Mouse (Mus musculus) lung, adult 2 months (tissue): ENCODE measurements around the gene Cdc14b. TPM values are rescaled to one million over a fixed set of nuclear protein-coding genes. Genes with fewer than 3 reads are reported as not detected.
A peak's percentile ranks its signal among the peaks of the same experiment; 100 is the strongest.

Experiments used
- DNase-seq: peaks from one replicate; pipeline ENCODE4 v3.0.0; 2022
- H3K4me1 ChIP-seq: fragments of 200-500 bp; 2 replicates; pipeline ENCODE4 v1.6.1; 2011; ENCODE audit warnings: low read length; ENCODE audit not compliant: control insufficient read depth, insufficient read depth
- H3K4me3 ChIP-seq: fragments of 200-500 bp; replicated peaks from 2 replicates; pipeline ENCODE3; 2011; ENCODE audit warnings: low read depth, mild to moderate bottlenecking, control low read depth, low read length; ENCODE audit errors: extremely low read depth
- CTCF ChIP-seq: fragments of 200-500 bp; IDR thresholded peaks from 2 replicates; pipeline ENCODE4 v1.5.1; 2011; ENCODE audit warnings: mild to moderate bottlenecking, low read length, control low read depth; ENCODE audit not compliant: insufficient read depth
- POLR2A ChIP-seq: fragments of 200-500 bp; IDR thresholded peaks from 2 replicates; pipeline ENCODE4 v1.6.1; 2011; ENCODE audit warnings: low read depth, mild to moderate bottlenecking, control low read depth, low read length, borderline replicate concordance; ENCODE audit errors: extremely low read depth
- WGBS: fragments of 180-500 bp; shearing (Covaris S2); methylation state at CpG from one replicate; pipeline ENCODE4 v1.1.7; 2018; 5-methylcytosine and 5-hydroxymethylcytosine counted together
- polyA plus RNA-seq: library from polyadenylated mRNA; depleted of rRNA; stranded (reverse); fragments of >200 nt; gene quantifications from 2 replicates; pipeline ENCODE4 v1.2.3, GENCODE M21; 2012

Cdc14b gene
- polyA plus RNA-seq, 1 experiment, result 6.6 TPM

GRCm38 (mm10) chr13:64280940-64281339 is 5.8 kb upstream of the Cdc14b start:
- DNase-seq, result no peak
- H3K4me3 ChIP-seq, result no peak overlapping the region
- 79% methylated on average over 5 of the region's 5 CpGs for WGBS
- TF ChIP-seq POLR2A (no peak), CTCF (no peak)
- H3K4me1 ChIP-seq, result no peaks in the 10 kb centered on the region

DNA sequence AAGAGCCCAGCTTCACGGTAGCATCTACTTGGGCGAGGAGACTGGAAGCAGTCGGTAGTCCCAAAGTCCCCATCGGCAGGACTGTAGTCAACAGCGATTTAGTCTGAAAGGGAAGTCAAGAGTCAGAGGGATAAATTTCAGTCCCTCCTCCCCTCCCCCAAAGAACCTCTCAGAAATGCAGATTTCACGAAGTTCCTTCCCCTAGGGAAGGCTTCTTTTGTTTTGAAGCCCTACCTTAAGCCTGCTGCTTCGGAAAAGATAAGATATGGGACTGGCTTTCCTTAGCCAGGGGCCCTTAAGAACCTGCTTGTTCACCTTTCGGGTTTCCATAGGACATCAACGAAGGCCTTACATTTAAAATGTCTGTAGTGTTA is 651 bp upstream of the Cdc14b start:
- Histone ChIP-seq H3K4me1 (peaks cover 4% of the 10 kb centered on the region; the same call in 1 of the 2 replicates), H3K4me3 (no peak overlapping the region)
- 43% methylated on average over 9 of the region's 9 CpGs for WGBS
- TF ChIP-seq POLR2A (no peak), CTCF (no peak)
- DNase-seq, result no peak

DNA sequence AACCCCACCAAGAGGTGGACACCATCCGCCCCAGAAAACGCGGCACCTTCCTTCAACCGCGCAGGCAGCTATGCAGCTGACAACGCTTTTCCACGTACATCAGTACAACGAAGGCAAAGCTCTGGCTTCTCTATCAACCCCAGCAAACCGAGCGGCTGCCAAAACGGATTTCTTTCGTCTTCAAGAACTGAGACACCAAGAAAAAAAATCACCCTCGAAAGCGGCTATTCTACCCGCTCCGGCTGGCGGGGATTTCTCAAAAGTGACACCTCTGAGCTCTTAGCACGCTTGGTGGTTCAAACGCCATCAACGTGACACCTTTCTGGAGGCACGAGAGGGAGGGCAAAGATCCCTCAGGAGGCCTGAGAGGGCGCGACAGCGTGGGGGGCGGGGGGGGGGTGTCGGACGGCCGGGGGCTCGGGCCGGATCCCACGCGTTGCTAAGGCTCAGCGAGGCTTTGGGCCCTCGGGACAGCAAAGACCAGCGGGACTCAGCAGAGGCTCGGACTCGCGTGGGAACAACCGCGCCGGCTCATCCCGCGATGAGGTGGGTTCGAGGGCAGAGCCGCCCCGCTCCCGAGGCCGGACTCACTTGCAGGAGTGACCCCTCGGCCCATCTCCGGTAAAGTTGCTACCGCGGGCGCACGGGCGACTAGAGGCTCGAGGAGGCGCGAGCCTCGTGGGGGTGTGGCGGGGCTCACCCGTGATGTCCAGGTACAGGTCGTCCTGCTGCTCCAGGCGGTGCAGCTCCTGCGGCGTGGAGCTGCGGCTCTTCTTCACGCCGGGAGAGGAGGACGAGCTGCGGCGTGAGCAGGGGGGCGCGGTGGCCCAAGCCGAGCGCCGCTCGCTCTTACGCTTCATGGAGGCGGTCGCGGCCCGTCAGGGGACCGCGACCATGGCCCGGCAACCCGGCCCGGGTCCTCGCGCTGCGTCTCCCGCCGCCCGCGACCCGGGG is 922 bp downstream of the Cdc14b start:
- 3% methylated on average over 95 of the region's 95 CpGs for WGBS
- TF ChIP-seq CTCF (no peak), POLR2A (no peak)
- Histone ChIP-seq H3K4me1 (peaks cover 4% of the 10 kb centered on the region; the same call in 1 of the 2 replicates), H3K4me3 (peak overlapping the region; percentile 62)
- peak; percentile 36 for DNase-seq

DNA sequence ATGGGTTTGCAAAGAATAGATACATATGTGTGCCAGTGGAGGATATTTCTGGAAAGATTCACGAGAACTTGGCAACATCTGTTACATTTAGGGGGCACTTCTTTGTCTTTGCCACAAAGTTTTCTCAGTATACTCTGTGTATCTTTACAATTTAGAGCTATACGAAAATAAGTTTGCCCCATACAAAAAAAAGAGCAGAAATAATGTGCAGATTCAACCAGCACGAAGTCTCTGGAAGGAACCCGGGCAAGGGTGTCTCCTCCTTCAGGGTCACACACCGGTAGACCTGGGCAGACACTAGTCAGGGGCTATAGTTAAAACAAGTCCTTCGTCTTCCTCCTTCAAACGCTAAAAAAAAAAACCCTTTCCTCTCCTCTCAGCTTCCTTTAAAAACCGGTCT is 1.7 kb downstream of the Cdc14b start:
- Histone ChIP-seq H3K4me1 (peaks cover 4% of the 10 kb centered on the region; the same call in 1 of the 2 replicates), H3K4me3 (no peak overlapping the region)
- WGBS, result 58% methylated on average over 8 of the region's 8 CpGs
- TF ChIP-seq POLR2A (no peak), CTCF (no peak)
- no peak for DNase-seq

DNA sequence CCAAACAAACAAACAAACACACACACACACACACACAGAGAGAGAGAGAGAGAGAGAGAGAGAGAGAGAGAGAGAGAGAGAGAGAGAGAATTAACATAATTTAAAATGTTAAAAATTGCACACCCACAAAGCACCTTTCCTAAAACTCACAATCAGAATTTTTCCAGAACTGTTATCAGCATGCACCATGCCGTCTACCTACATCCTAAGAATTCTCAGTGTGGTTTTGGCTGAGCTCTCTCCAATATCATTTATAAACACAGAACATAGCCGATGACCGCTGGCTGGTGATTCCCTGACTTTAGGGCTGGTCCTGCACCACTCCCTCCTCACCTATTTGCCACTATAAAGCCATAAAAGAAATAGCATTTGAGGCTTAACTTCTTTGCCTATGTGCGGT is 6.7 kb downstream of the Cdc14b start:
- no peaks in the 10 kb centered on the region for H3K4me1 ChIP-seq
- no peak for DNase-seq
- no peak for TF ChIP-seq POLR2A
- H3K4me3 ChIP-seq, result no peak overlapping the region
- 74% methylated on average over 4 of the region's 4 CpGs for WGBS

DNA sequence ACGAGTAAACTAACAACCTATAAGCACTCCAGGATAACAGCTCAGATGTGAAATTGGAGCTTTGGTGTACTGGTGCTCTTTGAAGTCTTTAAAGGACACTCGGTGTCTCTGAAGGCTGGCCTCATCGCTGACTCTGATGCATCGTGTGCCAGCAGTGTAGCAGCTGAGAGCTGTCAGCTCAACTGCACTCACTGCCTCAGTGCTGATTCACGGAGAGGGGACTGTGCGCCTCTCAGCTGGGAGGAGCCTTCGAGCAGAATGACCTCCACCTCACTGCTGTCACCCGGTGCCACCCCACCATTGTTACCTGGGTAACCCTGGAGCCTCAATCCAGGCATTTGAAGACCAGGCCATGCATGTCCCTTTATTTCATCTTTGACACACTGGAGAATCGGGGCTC is 7.9 kb downstream of the Cdc14b start:
- DNase-seq, result no peak
- 38% methylated on average over 9 of the region's 9 CpGs for WGBS
- no peaks in the 10 kb centered on the region for H3K4me1 ChIP-seq

GRCm38 (mm10) chr13:64264586-64264985 is 10.5 kb downstream of the Cdc14b start:
- WGBS, result 83% methylated on average over 6 of the region's 6 CpGs
- DNase-seq, result no peak
- Histone ChIP-seq H3K4me3 (no peak overlapping the region), H3K4me1 (no peaks in the 10 kb centered on the region)
- no peak for TF ChIP-seq CTCF
- no peak for TF ChIP-seq POLR2A

More for the DNA sequence above, 7.9 kb downstream of the Cdc14b start:
- no peak overlapping the region for H3K4me3 ChIP-seq
- TF ChIP-seq CTCF (no peak), POLR2A (no peak)

- DNase-seq, result no peak
- H3K4me3 ChIP-seq, result no peak overlapping the region
- WGBS, result 74% methylated on average over 7 of the region's 7 CpGs
- H3K4me1 ChIP-seq, result no peaks in the 10 kb centered on the region
- TF ChIP-seq CTCF, result no peak
- TF ChIP-seq POLR2A, result no peak
These were observed 15.2 kb downstream of the Cdc14b start for GRCm38 (mm10) chr13:64259903-64260302.

DNA sequence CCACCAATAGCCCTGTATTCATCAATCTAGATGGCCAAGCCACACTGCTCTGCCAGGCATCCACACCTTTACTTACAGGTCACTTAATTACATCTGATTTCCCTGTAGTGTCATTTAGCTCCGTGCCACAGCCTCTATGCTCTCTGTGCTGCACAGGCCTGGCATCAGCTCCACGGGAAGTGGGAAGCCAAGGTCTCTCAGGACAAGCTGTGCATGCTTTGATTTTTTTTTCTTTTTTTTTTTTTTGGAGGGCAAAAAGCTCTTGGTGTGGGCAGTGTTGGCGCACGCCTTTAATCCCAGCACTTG is 16.6 kb downstream of the Cdc14b start:
- H3K4me1 ChIP-seq, result no peaks in the 10 kb centered on the region
- 85% methylated on average over 4 of the region's 4 CpGs for WGBS
- no peak for TF ChIP-seq POLR2A
- TF ChIP-seq CTCF, result no peak
- DNase-seq, result no peak
- no peak overlapping the region for H3K4me3 ChIP-seq
